Mouse (Mus musculus): ENCODE data around the gene Map3k20.

Map3k20 gene

DNA sequence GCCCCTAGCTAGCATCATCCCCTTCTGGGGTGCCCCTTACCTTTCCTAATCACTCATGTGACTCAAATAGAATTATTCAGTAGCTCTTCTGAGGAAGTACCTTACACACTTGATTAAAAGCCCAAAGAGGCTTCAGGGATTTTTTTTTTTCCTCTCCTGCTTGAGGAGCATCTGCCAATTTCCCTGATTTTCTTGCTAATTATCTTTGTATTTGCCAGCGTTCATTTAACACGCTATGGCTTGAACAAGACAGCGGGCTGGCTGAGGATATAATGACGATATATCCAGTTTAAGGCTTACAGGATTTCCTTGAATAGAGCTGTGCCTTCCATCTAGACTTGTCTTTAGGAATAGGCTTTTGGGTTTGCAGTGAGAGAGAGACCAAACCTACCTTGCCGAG, 91.5 kb downstream of the Map3k20 start:
- no peak for DNase-seq (ENCODE audit: low read depth, low spot score)

DNA sequence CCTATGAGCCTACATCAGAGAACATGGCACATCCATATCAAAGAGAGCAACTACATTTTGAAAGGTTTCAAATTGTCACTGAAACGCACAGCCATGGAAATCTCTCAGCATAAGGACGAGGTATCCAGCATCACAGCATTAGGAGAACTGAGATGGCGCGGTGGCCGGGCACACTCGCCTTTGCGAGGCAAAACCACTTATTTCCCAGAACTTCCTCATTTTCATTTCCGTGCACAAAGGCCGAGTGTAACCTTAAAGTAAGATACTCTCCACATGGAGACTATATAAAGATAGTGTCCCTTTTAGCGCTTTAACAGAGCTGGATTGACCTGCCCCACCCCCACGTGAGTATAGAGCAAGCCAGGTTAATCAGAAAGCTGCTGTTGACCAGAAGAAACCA, 94.0 kb downstream of the Map3k20 start:
- DNase-seq (ENCODE audit: low read depth, low spot score): no peak

DNA sequence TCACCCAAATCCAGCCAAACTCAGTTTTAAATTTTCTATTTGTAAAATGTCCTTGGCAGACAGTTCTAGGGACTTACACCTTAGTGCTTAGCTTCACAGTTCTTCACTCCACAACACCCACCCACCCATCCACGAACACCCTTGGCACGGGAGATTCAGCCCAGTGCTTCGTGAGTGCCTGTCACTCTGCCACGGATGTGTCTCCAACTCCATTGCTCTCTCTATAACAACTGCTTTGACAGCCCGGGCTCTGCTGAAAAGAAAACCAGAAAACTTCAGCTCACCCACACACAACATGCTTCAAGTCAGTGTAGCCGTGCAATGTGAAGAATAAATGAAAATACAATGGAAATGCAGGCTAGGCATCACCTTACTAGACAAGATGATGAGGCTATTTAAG, 97.2 kb downstream of the Map3k20 start:
- DNase-seq (ENCODE audit: low read depth, low spot score): no peak

DNA sequence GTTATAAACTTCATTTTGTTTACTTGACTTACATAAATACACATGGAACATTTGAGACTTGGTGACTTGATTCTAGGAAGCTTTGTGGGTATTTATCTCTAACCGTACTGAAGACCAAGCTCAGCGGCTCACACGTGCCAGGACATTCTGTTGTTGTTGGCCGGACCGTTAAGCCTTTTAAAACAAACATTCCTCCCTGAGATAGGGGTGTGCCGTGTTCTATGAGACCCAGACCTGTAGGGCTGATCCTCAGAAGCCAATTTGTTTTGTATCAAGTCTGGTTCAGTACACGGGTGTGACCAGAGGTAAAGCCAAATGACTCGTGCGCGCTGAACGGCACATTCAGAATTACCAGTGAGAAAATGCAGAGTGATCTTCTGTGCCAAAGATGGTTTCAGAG, 97.9 kb downstream of the Map3k20 start:
- no peak for DNase-seq (ENCODE audit: low read depth, low spot score)

DNA sequence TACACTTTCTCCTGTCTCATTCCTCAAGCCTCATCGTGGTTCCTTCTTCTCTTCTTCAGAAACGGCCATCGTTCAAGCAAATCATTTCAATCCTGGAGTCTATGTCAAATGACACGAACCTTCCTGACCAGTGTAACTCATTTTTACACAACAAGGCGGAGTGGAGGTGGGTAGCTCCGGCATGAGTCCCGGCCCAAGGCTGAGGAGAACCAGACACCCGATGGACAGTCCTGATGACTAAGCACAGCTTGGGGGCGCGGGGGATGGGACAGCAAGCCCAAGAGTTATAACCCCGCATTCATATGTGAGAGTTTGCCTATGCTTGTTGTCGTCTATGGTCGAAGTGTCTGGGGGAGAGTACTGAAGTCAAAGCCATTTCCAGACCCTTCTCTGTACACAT, 104.0 kb downstream of the Map3k20 start:
- no peak for DNase-seq (ENCODE audit: low read depth, low spot score)

DNA sequence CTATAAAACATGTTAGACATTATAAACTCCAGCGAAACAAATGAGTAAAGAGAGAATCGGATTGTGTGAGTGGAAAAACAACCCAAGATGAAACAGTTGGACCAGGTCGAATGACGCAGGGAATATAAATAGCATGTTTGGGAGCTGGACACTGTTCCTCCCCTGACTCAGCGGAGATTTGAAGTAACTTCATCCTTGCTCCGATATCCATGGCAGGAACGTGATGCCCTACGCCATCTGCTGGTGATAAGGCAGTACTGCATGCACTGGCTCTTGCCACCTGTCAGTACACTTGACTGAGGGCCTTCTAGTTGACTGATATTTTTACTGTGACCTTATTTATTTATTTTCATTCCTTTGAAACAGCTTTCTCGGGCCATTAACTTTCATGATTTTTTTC, 104.5 kb downstream of the Map3k20 start:
- peak; percentile 63 for DNase-seq (ENCODE audit: low read depth, low spot score)

DNA sequence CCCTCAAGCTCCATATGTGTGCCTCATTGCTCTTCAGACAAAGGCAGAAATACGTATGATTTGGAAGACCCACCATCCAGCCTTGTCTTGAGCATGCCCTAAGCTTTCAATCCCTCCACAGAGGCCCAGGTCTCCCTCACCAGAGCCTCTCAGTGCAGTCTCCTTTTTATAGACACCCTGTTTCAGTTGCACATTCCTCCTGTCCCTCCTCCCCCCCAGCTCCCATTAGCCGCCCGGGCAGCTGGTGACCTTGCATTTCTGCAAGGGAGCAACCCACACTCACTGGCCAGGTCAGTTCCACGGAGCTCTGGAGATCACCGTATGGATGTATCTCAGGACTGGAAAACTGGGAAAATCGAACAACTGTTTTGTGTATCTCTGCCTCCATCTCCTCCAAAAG, 105.0 kb downstream of the Map3k20 start:
- no peak for DNase-seq (ENCODE audit: low read depth, low spot score)

DNA sequence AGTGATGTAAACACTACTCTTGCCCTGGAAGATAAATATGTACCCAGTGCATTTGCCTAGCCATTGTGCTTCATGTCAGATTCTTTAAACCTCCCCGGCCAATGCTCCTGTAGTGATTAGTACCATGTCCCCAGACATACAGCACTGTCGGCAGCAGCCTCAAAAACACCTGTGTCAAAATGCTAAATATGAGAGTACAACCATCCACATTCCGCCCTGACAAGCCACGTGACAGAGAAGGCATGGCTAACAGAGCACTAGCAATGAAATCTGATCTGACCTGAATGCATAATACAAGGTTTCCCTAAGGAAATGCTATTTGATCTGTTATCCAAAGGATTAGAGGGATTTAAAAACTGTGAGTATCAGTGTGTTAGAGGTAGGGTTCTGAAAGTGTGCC, 105.6 kb downstream of the Map3k20 start:
- no peak for DNase-seq (ENCODE audit: low read depth, low spot score)

DNA sequence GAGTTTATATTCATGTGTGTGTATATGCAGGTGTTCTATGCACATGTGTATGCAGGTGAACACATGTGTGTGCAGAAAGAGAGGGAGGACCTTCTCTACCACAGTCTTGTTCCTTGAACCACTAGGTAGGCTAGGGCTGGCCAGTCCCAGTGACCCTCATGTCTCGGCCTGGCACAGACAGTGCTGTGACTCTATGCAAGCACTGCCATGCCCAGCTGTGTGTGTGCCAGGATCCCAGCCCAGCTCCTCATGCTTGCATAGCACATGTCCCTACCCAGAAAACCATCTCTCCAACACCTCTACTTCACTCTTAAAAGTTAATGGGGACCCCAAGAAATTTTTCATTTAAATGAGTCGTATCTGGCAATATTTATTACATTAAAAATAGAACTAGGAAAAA, 106.3 kb downstream of the Map3k20 start:
- DNase-seq (ENCODE audit: low read depth, low spot score): no peak

DNA sequence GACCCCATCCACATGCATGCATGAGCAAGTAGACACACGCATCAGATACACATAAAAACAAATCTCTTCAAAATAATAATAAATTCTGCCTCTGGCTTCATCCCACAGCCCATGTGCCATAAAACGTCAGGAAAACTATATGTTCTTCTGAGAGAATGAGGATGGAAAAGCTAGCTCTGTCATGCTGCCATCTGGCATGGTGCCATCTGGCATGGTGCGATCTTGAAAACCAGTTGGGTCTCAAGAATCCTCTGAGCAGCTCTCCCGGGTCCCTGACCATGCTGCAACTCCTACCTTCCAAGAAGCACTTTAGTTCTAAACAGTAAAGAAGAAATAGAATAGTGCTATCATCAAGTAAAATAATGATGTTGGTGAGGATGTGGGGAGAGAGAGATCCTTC, 106.9 kb downstream of the Map3k20 start:
- no peak for DNase-seq (ENCODE audit: low read depth, low spot score)

DNA sequence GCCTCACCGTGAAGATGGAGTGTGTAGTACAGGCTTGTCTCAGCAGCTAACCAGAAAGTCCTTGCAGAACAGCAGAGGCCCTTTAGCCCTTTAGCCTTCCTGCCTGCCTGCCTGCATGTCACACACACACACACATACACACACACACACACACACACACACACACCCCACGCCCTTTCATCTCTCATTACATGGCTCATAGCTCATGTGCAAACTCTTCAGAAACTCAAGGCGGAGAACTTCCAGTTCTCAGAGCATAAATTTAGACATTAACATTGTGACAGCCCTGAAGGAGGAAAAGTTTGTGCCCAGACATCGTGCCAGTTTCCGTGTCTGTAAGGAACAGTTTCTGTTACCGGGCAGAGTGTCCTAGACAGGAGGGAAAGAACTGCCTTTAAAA, 111.5 kb downstream of the Map3k20 start:
- no peak for DNase-seq (ENCODE audit: low read depth, low spot score)

DNA sequence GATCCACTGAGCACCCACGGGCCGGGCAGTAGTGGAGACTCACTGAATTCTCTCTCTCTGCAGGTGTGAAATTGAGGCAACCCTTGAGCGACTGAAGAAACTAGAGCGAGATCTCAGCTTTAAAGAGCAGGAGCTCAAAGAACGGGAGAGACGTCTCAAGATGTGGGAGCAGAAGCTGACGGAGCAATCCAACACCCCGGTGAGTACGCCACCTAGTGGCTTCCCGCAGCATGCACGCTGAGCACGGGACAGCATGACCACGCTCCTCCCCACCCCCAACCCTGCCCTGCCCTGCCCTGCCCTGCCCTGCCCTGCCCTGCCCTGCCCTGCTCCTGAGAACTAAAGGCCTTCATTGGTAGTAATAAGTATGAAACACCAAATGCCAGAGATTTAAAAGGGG, 112.8 kb downstream of the Map3k20 start:
- peak; percentile 24 for DNase-seq (ENCODE audit: low read depth, low spot score)

DNA sequence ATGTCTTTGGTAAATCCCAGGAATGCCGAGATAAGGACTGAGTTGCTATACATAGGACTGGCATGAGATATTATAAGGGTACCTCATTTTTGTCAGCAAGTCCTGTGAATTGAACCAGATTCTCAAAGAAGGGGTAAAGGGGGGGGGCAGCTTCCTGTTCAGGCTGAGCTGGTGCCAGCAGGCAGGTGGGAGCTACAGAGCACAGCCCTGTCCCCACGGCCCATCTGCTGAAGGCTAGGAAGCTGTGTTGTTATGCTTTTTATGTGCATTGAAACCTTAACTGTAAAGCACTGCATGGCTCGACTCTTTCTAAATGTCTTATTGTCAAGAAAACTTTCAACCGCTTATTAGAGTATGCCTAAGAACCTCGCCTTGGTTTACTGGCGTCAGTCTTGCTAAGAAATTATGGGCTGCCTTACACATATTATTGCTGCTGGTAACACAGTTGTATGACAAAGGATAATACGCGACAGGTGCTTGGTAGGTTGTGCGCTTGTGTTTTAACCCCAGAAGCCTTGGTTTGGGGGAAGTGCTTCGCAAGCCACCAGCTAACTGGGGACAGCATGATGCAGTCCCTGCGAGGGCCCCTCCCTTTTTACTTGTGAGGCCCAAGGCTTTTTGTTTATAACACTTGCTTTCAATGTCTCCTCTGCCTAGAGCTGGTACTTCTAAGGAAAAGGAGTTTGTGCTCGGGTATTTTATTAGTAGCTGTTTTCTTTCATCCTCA, 114.2 kb downstream of the Map3k20 start:
- DNase-seq (ENCODE audit: low read depth, low spot score): no peak

DNA sequence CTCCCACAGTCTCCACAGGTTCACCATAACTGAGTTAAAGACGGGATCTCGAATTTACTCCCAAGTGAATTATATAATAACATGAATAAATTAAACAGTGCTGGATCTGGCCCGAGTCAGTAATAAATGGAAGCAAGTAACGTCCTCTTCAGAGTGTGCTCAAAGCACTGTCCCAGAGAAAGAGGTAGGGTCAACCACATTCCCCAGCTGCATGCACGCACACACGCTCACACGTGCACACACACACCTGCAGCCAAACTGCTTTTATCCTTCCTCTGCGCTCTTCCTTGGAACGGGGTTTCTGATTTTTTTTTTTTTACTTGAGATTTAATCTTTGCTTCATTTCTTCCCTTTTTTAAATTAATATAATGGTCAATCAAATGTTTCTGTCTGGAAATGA, 115.9 kb downstream of the Map3k20 start:
- no peak for DNase-seq (ENCODE audit: low read depth, low spot score)

DNA sequence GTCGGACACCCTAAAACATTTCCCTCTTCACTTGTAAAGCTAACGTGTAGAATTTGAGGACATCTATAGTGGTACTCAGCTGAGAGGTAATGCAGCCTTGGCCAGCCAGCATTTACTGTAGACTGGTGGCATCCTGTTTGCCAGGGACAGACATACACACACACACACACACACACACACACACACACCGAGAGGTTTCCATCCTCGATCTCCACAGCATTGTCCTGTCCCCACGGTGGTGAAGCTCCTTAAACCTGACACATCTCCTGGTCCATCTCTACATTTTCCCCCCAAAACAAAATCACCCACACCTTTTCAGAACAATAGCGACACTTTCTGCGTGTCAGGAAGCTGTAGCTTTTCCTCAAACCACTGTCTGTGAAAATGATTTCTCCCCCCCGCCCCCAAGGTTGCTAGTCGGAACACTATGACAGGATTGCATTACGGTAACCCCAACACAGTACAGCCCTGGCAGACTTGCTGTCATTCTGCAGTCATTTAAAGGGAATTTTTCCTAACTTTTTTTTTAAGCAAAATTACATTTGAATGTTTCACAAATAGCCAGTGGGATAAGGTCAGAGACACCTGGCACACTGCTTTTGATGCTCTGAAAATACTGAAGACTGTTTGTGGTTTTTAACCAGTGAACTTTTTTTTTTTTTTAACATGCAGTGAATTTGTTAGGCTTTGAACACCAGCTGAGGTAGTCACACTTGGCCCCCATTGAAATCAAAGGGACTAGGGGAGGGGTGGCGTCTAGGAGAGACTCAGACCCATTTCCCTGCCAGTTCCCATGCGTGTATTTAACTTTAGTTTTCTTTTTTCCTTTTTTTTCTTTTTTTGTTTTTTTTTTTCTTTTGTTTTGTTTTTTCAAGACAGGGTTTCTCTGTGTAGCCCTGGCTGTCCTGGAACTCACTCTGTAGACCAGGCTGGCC, 120.5 kb downstream of the Map3k20 start:
- no peak for DNase-seq (ENCODE audit: low read depth, low spot score)

DNA sequence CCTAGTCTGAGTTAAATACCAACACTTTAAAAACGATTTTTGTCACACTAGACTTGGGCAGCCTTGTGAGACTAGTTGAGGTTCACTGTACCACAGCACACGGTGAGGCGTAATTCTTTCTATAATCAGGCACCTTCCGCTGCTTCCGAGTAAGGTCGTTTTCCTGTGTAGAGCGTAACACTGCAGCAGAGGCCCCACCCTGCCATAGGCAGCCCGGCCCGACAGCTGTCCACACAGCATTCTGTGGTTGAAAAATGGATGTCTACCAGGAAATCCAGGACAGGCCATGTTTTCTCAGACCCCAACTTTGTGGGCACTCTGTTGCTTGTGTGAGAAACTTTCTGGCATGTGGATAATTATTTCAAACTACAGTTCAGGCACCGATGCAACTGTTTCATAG, 121.3 kb downstream of the Map3k20 start:
- no peak for DNase-seq (ENCODE audit: low read depth, low spot score)

DNA sequence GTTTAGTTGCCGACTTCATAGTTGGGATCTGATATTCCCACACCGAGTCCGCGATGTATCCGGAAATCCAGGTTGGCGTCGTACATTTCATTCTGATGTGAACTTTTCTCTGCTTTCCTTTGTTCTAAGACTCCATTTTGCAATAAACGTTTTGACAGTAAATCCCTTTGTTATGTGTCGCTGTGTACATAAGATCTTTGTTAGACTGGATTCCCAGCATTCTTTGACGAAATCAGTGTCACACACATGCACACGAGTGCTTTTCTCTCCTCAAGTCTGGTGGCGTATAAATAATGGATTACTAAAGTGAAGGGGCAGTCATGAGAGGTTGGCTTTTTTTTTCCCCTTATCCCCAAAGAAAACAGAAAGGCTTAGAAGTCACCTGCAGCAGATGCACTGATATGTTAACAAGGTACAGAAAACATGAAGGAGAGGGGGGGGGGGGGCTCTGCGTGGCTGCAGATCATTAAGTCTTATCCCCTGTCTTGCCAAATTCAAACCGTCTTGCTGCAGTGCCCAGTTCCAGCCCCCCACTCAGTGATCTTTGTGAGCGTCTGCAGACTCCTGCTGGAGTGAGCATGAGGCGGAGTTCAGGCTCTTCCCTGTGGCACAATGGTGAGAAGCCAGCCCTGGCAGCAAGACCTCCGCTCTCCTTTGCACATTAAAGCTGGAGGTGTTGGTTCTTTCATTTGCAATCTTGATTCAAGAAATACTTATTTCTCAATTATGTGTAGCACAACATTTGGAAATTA, 122.1 kb downstream of the Map3k20 start:
- DNase-seq (ENCODE audit: low read depth, low spot score): no peak

DNA sequence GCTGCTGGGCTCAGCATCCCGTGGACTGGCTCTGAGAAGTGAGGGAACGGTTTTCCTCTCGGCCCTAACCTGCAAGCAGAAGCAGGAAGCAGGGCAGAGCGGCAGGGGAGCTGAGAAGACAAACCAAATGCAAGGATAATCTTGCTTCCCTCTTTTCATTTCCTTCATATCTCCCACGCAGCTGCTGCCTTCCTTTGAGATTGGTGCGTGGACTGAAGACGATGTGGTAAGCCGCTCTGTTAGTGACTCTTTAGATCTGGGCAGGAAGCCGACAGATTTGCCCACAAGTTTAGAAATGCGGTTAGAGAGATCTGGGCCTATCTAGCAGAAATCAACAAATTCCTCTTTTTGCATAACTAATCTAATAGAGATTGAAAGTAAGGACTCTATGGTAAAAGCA, 124.5 kb downstream of the Map3k20 start:
- DNase-seq (ENCODE audit: low read depth, low spot score): no peak

DNA sequence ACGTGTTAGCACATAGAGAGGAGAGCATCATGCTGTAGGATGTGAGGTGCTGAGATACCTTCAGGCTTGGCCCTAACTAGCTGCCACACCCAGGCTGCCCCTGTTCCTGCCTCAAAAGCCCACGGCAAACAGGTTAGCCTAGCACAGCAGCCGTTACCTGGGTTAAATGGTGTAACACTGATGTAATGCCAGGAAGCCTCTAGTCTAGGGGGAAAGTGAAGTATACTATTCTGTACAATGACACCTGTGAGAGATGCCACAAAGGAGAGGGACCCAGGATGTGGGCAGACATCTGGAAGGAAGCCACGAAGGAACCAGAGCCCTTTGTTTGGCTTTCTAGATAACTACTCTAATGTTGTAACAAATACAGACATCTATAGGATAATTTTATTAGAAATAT, 126.8 kb downstream of the Map3k20 start:
- no peak for DNase-seq (ENCODE audit: low read depth, low spot score)

DNA sequence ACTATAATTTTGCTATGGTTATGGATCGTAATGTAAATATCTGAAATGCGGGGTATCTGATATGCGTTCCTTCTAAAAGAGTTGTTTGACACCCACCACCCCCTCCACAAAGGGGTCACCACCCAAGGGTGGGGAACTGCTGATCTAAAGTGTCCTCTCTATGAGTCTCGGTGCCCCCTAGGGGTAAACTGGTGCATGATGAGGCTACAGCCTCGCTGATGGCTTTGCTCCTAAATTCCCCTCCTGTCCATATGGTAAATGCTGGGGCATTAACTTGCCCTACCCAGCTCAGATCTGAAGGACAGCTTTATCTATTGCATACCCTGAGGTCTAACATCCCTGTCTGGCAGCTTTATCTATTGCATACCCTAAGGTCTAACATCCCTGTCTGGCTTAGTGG, 130.0 kb downstream of the Map3k20 start:
- no peak for DNase-seq (ENCODE audit: low read depth, low spot score)

DNA sequence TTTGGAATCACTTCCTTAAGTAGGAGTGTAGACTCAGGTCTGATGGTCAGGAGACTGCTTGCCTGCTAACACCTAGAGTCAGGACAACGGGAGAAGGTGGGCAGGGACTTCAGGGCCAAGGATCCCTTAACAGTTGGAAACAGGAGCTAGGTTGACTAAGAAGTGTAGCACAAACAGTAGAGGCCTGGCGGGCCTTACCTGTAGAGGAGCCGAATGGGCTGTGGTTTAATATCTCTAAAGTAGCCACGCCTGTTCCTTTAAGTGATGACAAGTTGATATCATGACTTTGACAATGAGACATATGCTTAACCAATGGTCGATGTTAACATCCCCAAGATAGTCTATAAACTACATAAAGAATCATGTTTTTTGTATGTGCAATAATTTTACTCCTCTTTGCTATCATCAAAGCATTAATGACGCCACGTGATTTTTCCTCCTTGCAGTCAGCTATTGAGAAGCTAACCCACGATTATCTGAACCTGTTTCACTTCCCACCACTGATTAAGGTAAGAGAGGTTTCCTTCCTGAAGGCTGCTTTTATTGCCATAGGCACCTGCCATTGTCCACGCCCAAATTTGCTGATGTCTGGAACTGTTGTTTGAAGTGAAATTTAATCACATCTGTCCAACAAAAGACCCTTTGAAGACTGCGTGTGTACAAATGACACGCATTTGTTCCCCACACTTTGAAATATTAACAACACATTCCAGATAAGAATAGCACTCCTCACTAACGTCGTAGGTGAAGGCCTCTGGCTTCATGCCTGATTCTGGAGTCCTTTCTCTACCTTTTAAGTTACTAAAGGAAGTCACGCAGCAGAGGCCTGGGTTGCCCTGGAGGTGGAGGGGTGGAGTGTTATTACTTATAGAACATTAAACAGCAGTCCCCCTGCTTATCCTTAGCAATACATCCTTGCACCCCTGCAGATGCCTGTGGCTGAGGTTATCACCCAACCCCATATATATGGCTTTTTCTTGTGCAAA, 131.0 kb downstream of the Map3k20 start:
- no peak for DNase-seq (ENCODE audit: low read depth, low spot score)

Measured in embryo, embryonic 11.5 days (tissue).